Mouse (Mus musculus) lung, postnatal 0 days (tissue): Measurements from ENCODE around the gene Nop56.

ENCODE experiments used
- CTCF ChIP-seq: IDR thresholded peaks from 2 replicates; pipeline ENCODE4 v1.5.1; 2016; ENCODE audit warnings: antibody characterized with exemption, mild to moderate bottlenecking
- EP300 ChIP-seq: IDR thresholded peaks from 2 replicates; pipeline ENCODE4 v1.6.1; 2016; ENCODE audit warnings: antibody characterized with exemption, mild to moderate bottlenecking, control low read depth

DNA sequence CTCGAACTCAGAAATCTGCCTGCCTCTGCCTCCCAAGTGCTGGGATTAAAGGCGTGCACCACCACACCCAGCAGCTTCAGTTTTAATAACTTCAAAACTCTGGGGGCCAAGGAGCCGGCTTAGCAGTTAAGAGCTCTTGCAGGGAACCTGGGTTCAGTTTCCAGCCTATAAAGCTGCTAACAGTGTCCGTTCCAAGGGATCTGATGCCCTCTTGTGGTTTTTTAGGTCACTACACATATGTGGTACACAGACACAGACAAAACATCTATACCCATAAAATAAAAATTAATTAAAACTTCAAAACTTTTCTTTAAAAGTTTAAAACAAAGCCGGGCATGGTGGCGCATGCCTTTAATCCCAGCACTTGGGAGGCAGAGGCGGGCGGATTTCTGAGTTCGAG lies 27.3 kb upstream of the Nop56 start:
- TF ChIP-seq CTCF (peak; percentile 65), EP300 (no peak)
